Mouse (Mus musculus) CH12.LX (cell line): ENCODE results near the gene Tubb1.

Source experiments
- CTCF ChIP-seq, 2 experiments: IDR thresholded peaks in 1 of 2; conservative IDR thresholded peaks in 1 of 2; 2 replicates each; pipeline ENCODE4 v1.5.1; 2011 to 2012; ENCODE audit warnings: low read depth in 2 of 2, low read length in 2 of 2, improper control_type of control experiment in 1 of 2, inconsistent platforms in 1 of 2, mild to moderate bottlenecking in 1 of 2, moderate library complexity in 1 of 2
- EP300 ChIP-seq: IDR thresholded peaks from 2 replicates; pipeline ENCODE4 v1.6.1; 2011; ENCODE audit warnings: low read length, improper control_type of control experiment
- JUND ChIP-seq: conservative IDR thresholded peaks from 2 replicates; pipeline ENCODE4 v1.6.1; 2011; ENCODE audit warnings: low read depth, low read length, improper control_type of control experiment
- MAFK ChIP-seq: IDR thresholded peaks from 2 replicates; pipeline ENCODE4 v1.6.1; 2011; ENCODE audit warnings: low read length, improper control_type of control experiment; ENCODE audit not compliant: insufficient replicate concordance
- MAX ChIP-seq: IDR thresholded peaks from 2 replicates; pipeline ENCODE4 v1.6.1; 2011; ENCODE audit warnings: low read length, improper control_type of control experiment
- MAZ ChIP-seq: IDR thresholded peaks from 2 replicates; pipeline ENCODE4 v1.6.1; 2012; ENCODE audit warnings: low read depth, mild to moderate bottlenecking, inconsistent platforms, low read length, improper control_type of control experiment, moderate library complexity
- MXI1 ChIP-seq: IDR thresholded peaks from 2 replicates; pipeline ENCODE4 v1.6.1; 2011; ENCODE audit warnings: mild to moderate bottlenecking, low read depth, low read length, improper control_type of control experiment
- POLR2A ChIP-seq: IDR thresholded peaks from 2 replicates; pipeline ENCODE4 v1.6.1; 2011; ENCODE audit warnings: low read depth, mild to moderate bottlenecking, improper control_type of control experiment, low read length
- RAD21 ChIP-seq: IDR thresholded peaks from 2 replicates; pipeline ENCODE4 v1.6.1; 2011; ENCODE audit warnings: low read depth, mild to moderate bottlenecking, low read length, improper control_type of control experiment, moderate library complexity
- TCF12 ChIP-seq: IDR thresholded peaks from 2 replicates; pipeline ENCODE4 v1.6.1; 2014; ENCODE audit warnings: low read depth, mild to moderate bottlenecking, inconsistent platforms, low read length, improper control_type of control experiment
- ZNF384 ChIP-seq: IDR thresholded peaks from 2 replicates; pipeline ENCODE4 v1.6.1; 2012; ENCODE audit warnings: low read depth, low read length, improper control_type of control experiment, inconsistent platforms

DNA sequence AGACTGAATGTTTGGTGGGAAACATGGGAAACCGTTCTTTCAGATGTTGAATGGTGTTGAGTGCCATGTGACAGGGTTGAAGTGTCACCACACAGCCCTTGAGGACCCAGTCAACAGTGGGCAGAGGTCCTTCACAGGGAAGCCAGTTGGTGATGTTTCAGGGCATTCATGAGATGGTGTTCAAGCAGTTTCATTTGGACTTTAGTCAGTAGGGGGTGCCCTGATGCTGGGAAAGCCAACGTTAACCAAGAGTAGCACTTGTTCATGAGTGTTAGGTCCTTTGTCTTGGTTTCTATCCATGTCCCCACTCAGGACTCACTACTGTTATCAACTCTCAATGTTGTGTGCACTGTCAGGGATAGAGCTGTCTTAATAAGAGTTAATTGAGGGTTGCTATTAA, 42.4 kb downstream of the Tubb1 start:
- TF ChIP-seq MXI1 (no peak), MAX (no peak), CTCF (conservative IDR thresholded peaks at IDR 0.05 in 1 of 2, IDR thresholded peaks at IDR 0.05 in 1 of 2; ENCODE audit: low read depth in 2 of 2, low read length in 2 of 2) (peak; percentile 41 to 94), MAZ (no peak), ZNF384 (no peak), EP300 (no peak), POLR2A (no peak), JUND (no peak), RAD21 (peak; percentile 93), TCF12 (no peak), MAFK (no peak)
